Mouse (Mus musculus) C2C12 (cell line): ENCODE results near the gene Lfng. TPM values are rescaled to one million over a fixed set of nuclear protein-coding genes. Genes with fewer than 3 reads are reported as not detected.

Experiments
- H3K27me3 ChIP-seq: one replicate; pipeline ENCODE4 v1.6.1; 2011; ENCODE audit not compliant: control insufficient read depth, insufficient read depth, insufficient read length
- H3K36me3 ChIP-seq: one replicate; pipeline ENCODE4 v1.6.1; 2011; ENCODE audit not compliant: control insufficient read depth, insufficient read depth
- H3K4me3 ChIP-seq: one replicate; pipeline ENCODE4 v1.5.1; 2011; ENCODE audit warnings: mild to moderate bottlenecking, control low read depth; ENCODE audit not compliant: poor library complexity, insufficient read depth, severe bottlenecking
- H3K79me2 ChIP-seq: one replicate; pipeline ENCODE4 v1.6.1; 2011; ENCODE audit not compliant: control insufficient read depth, insufficient read depth
- H3K79me3 ChIP-seq: one replicate; pipeline ENCODE4 v1.6.1; 2011; ENCODE audit warnings: low read depth, control low read depth
- H3ac ChIP-seq: one replicate; pipeline ENCODE3; 2011; ENCODE audit warnings: low read depth; ENCODE audit not compliant: control insufficient read depth, insufficient read length
- CEBPB ChIP-seq: IDR thresholded peaks from one replicate; pipeline ENCODE4 v1.6.1; 2011; ENCODE audit warnings: low read depth, mild to moderate bottlenecking, control low read depth, moderate library complexity
- CTCF ChIP-seq: IDR thresholded peaks from one replicate; pipeline ENCODE4 v1.5.1; 2011; ENCODE audit not compliant: control insufficient read depth, insufficient read depth, insufficient read length
- FOSL1 ChIP-seq: IDR thresholded peaks from one replicate; pipeline ENCODE4 v1.8.0; 2011; ENCODE audit warnings: mild to moderate bottlenecking, low read length; ENCODE audit not compliant: poor library complexity, insufficient read depth, severe bottlenecking
- MAX ChIP-seq: IDR thresholded peaks from one replicate; pipeline ENCODE4 v1.6.1; 2011; ENCODE audit warnings: mild to moderate bottlenecking, control low read depth
- MYOD1 ChIP-seq: IDR thresholded peaks from one replicate; pipeline ENCODE4 v1.6.1; 2011; ENCODE audit warnings: low read depth; ENCODE audit not compliant: control insufficient read depth, insufficient read length
- MYOG ChIP-seq: IDR thresholded peaks from one replicate; pipeline ENCODE4 v1.6.1; 2011; ENCODE audit not compliant: control insufficient read depth, insufficient read length; ENCODE audit errors: extremely low read depth
- USF1 ChIP-seq: IDR thresholded peaks from one replicate; pipeline ENCODE4 v1.6.1; 2011; ENCODE audit warnings: low read depth, mild to moderate bottlenecking, control low read depth, moderate library complexity
- polyA plus RNA-seq: library from polyadenylated mRNA; unstranded; fragments of >200 nt; fragmentation: generic; extraction: Trizol; gene quantifications from one replicate; pipeline ENCODE4 v1.2.1, GENCODE M21; 2012; ENCODE audit warnings: missing spikeins

Gene Lfng
- polyA plus RNA-seq, 1 experiment = 18.7 TPM

DNA sequence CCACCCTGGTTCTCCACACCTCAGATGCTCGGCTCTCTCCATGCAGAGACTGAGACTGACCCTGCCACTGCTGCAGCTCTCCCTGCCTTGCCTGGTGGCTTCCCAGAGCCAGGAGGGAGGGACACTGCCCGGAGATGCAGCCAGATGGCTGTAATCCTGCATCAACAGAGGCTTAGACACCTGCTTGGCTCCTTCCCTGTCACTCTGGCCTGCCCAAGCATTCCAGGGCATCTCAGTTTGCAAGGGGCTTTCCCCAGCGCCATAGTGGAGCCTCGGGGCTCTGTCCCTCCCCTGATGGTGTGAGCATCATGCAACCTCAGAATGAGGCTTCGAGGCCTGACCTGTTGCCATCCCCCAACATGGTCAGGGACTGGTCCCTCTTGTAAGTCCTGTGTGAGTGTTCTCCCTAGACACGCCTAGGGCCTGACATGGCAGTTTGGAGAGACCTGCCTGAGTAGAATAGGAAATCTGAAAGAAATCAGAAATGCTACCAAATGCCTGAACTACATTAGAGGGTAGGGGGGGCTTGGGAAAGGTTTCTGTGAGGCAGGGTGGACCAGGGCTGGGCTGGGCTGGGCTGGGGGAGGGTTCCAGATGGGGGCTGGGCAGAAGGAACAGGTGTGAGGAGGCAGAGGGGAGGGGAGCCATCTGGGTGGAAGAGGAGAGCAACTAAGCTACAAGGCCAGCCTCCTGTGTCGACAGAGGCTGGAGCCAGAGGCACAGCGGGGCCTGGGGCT is 24.0 kb upstream of the Lfng start:
- TF ChIP-seq USF1 (no peak), FOSL1 (no peak), CTCF (no peak), MYOG (no peak), MAX (no peak), MYOD1 (no peak), CEBPB (no peak)
- H3ac ChIP-seq = no peak overlapping the region
- H3K36me3 ChIP-seq = no peaks in the 10 kb centered on the region

DNA sequence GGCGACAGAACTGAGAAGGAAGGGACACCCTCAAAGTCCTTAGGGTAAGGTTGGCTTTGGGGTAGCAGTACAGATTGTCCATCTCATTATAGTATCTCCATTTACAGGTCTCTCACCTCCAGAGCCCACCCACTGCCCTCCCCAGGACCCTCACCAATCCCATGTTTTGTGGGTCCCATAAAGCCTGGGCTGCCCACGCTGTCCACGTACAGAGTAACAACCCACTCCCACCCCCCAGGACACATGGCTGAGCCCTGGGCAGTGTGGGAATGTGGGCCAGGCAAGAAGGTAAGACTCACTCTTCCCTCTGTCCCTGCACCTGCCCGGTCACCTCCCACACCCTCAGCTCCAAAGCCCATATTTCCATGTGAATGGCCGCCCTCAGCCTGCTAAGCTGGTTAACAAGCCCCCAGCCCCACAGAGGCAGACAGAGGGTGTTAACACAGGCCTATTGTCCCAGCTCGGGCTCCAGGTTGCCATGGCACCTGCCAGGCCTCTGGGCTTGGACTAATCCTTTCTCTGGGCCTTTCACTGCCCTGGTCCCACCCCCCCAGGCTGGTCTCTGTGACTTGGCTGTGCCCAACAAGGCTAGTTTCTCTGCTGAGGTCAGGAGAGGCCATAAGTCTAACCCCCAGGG is 23.3 kb upstream of the Lfng start:
- no peaks in the 10 kb centered on the region for H3K36me3 ChIP-seq
- no peaks in the 10 kb centered on the region for H3K79me3 ChIP-seq
- H3K27me3 ChIP-seq = no peaks in the 10 kb centered on the region
- no peak for TF ChIP-seq CEBPB
- no peak for TF ChIP-seq MYOD1
- TF ChIP-seq MYOG = no peak
- no peak for TF ChIP-seq MAX
- no peak for TF ChIP-seq USF1
- TF ChIP-seq FOSL1 = no peak
- no peak for TF ChIP-seq CTCF
- H3ac ChIP-seq = no peak overlapping the region
- no peak overlapping the region for H3K4me3 ChIP-seq
- no peaks in the 10 kb centered on the region for H3K79me2 ChIP-seq

More for the DNA sequence above, 24.0 kb upstream of the Lfng start:
- Histone ChIP-seq H3K27me3 (no peaks in the 10 kb centered on the region), H3K4me3 (no peak overlapping the region), H3K79me2 (no peaks in the 10 kb centered on the region), H3K79me3 (no peaks in the 10 kb centered on the region)

DNA sequence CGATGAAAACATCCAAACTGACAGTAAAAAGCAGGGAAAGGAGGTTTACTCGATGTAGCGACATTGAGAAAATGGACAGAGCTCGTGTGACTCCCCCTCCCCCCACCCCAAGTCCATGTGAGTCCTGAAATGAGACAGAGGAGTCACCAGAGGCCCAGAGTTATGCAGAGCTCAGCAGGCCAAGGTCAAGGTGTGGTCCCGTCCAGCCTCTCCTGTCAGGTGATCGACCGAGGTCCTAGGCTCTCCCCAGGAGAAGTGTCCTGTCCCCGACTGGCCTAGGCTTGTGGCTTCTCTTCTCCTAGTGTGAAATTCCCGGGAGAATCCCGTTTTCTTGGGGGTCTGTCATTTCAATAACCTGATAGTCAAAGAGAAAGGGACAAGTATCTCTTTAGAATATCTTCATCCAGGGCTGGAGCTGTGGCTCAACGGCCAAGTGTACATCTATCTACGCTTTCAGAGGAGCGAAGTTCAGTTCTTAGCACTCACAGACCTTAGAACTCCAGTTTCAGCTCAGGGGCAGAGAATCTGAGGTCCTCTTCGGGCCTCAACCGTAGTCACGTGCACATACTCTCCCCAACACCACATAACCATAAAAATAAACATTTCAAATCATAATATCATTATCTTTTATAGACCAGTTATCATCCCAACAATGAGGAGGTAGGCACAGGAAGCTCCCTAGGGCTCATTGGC is 17.9 kb upstream of the Lfng start:
- Histone ChIP-seq H3ac (no peak overlapping the region), H3K79me3 (no peaks in the 10 kb centered on the region), H3K4me3 (no peak overlapping the region), H3K79me2 (no peaks in the 10 kb centered on the region), H3K36me3 (no peaks in the 10 kb centered on the region), H3K27me3 (no peaks in the 10 kb centered on the region)
- TF ChIP-seq CTCF (no peak), MYOD1 (no peak), MYOG (no peak), USF1 (no peak), FOSL1 (no peak), MAX (no peak), CEBPB (no peak)

DNA sequence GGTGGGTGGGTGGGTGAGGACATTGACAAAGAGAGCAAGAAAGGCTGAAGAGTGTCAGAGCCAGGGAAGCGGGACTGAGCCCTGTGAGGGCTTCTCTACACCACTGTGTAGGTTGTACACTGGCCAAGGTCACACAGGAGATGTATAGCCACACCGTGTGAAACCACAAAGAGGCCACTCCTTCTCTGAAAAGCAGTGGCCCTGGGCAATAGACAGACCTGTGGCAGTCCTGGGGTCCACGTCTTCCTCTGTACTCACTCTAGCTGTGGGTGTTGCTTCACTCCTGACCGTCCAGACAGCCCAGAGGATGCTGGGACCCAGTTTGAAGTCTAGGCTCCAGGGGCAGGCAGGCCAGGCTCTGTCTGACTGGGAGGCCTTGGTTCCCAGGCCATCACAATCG is 12.3 kb upstream of the Lfng start:
- Histone ChIP-seq H3K4me3 (no peak overlapping the region), H3K27me3 (no peaks in the 10 kb centered on the region), H3K79me3 (no peaks in the 10 kb centered on the region), H3K36me3 (no peaks in the 10 kb centered on the region), H3K79me2 (no peaks in the 10 kb centered on the region), H3ac (no peak overlapping the region)
- TF ChIP-seq CEBPB = no peak
- no peak for TF ChIP-seq CTCF
- TF ChIP-seq FOSL1 = no peak
- TF ChIP-seq MYOG = no peak
- TF ChIP-seq MAX = no peak
- TF ChIP-seq USF1 = no peak
- TF ChIP-seq MYOD1 = no peak

DNA sequence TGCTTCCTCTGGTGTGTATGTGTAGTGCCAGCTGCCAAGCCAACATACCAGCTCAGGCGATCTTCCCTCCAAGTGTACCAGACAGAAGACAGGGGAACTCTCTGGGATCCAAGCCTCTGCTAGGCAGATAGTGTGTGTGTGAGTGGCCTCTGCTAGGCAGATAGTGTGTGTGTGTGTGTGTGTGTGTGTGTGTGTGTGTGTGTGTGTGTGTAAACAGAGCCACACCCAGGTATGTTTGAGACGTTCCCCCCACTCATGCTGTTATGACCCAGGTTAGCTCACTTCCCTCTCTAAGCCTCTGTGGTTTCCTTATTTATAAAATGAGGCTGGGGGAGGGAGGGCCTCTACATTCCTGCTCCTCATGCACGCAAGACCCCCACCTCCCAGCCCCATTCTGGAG is 10.7 kb upstream of the Lfng start:
- TF ChIP-seq MYOG (no peak), MYOD1 (no peak), FOSL1 (no peak), CEBPB (no peak), USF1 (no peak), CTCF (no peak), MAX (no peak)
- Histone ChIP-seq H3K36me3 (no peaks in the 10 kb centered on the region), H3K79me2 (no peaks in the 10 kb centered on the region), H3K79me3 (no peaks in the 10 kb centered on the region), H3ac (no peak overlapping the region), H3K27me3 (no peaks in the 10 kb centered on the region), H3K4me3 (no peak overlapping the region)
